Mouse (Mus musculus) CD4-positive, CD25-positive, alpha-beta regulatory T cell, adult 2 months (primary cell): ENCODE data around the gene Kazald1.

ENCODE experiments used
- DNase-seq: peaks from one replicate; pipeline ENCODE4 v3.0.0-alpha.2; 2012; ENCODE audit warnings: low read depth, low spot score

The Kazald1 gene

GRCm38 (mm10) chr19:45076586-45077510 is 1.8 kb downstream of the Kazald1 start:
- DNase-seq: peak; percentile 74

GRCm38 (mm10) chr19:45077742-45078645 is 3.0 kb downstream of the Kazald1 start:
- peak; percentile 16 for DNase-seq

- peak; percentile 67 for DNase-seq
Measured at GRCm38 (mm10) chr19:45078971-45079764, 4.1 kb downstream of the Kazald1 start.

GRCm38 (mm10) chr19:45079769-45080515 is 4.9 kb downstream of the Kazald1 start:
- peak; percentile 88 for DNase-seq

- DNase-seq: peak; percentile 29
Measured at GRCm38 (mm10) chr19:45080711-45081110, 5.7 kb downstream of the Kazald1 start.

- peak; percentile 85 for DNase-seq
Measured at GRCm38 (mm10) chr19:45081279-45081678, 6.2 kb downstream of the Kazald1 start.

GRCm38 (mm10) chr19:45081841-45082550 is 7.0 kb downstream of the Kazald1 start:
- peak; percentile 75 for DNase-seq

- peak; percentile 61 for DNase-seq
Measured at GRCm38 (mm10) chr19:45097868-45098267, 22.8 kb downstream of the Kazald1 start.

- peak; percentile 13 for DNase-seq
Measured at GRCm38 (mm10) chr19:45100486-45101270, 25.6 kb downstream of the Kazald1 start.

- DNase-seq: no peak
Measured at GRCm38 (mm10) chr19:45105591-45105990, 30.6 kb downstream of the Kazald1 start.

- no peak for DNase-seq
Measured at GRCm38 (mm10) chr19:45106689-45107088, 31.6 kb downstream of the Kazald1 start.

GRCm38 (mm10) chr19:45110681-45111080 is 35.6 kb downstream of the Kazald1 start:
- no peak for DNase-seq

GRCm38 (mm10) chr19:45112444-45112843 is 37.4 kb downstream of the Kazald1 start:
- peak; percentile 6 for DNase-seq

- DNase-seq: no peak
Measured at GRCm38 (mm10) chr19:45113791-45114460, 38.9 kb downstream of the Kazald1 start.

- no peak for DNase-seq
Measured at GRCm38 (mm10) chr19:45114772-45115171, 39.7 kb downstream of the Kazald1 start.

GRCm38 (mm10) chr19:45116798-45117197 is 41.8 kb downstream of the Kazald1 start:
- peak; percentile 45 for DNase-seq
